Mouse (Mus musculus) cerebellum, adult 9-11 months (tissue): ENCODE measurements around the gene Ccdc144b.

ENCODE experiments used
- DNase-seq: peaks from one replicate; pipeline ENCODE4 v3.0.0; 2022

Gene Ccdc144b

GRCm38 (mm10) chr3:36053447-36053846, at the start of gene Ccdc144b:
TSS of gene Ccdc144b (minus strand) at chr3:36053547.
- no peak for DNase-seq

GRCm38 (mm10) chr3:36095371-36095770, 42.0 kb upstream of the Ccdc144b start:
- DNase-seq: no peak

- DNase-seq: no peak
Observed at GRCm38 (mm10) chr3:36087591-36087990, 34.2 kb upstream of the Ccdc144b start.

- no peak for DNase-seq
Observed at GRCm38 (mm10) chr3:36085394-36085793, 32.0 kb upstream of the Ccdc144b start.

- no peak for DNase-seq
Observed at GRCm38 (mm10) chr3:36083381-36083780, 30.0 kb upstream of the Ccdc144b start.

GRCm38 (mm10) chr3:36082843-36083242, 29.5 kb upstream of the Ccdc144b start:
- DNase-seq: no peak

- no peak for DNase-seq
Observed at GRCm38 (mm10) chr3:36080741-36081140, 27.4 kb upstream of the Ccdc144b start.

- no peak for DNase-seq
Observed at GRCm38 (mm10) chr3:36079886-36080285, 26.5 kb upstream of the Ccdc144b start.

GRCm38 (mm10) chr3:36077386-36077785, 24.0 kb upstream of the Ccdc144b start:
- no peak for DNase-seq

- no peak for DNase-seq
Observed at GRCm38 (mm10) chr3:36075466-36075865, 22.1 kb upstream of the Ccdc144b start.

GRCm38 (mm10) chr3:36074231-36074630, 20.9 kb upstream of the Ccdc144b start:
- DNase-seq: no peak

GRCm38 (mm10) chr3:36071047-36071446, 17.7 kb upstream of the Ccdc144b start:
- no peak for DNase-seq

- no peak for DNase-seq
Observed at GRCm38 (mm10) chr3:36070436-36070835, 17.1 kb upstream of the Ccdc144b start.

- DNase-seq: no peak
Observed at GRCm38 (mm10) chr3:36067731-36068130, 14.4 kb upstream of the Ccdc144b start.

GRCm38 (mm10) chr3:36065843-36066651, 12.7 kb upstream of the Ccdc144b start, which contains the start of gene Acad9:
TSS of gene Acad9 (plus strand) at chr3:36065979.
- peak; percentile 94 for DNase-seq

- DNase-seq: no peak
Observed at GRCm38 (mm10) chr3:36065166-36065565, 11.8 kb upstream of the Ccdc144b start.

- no peak for DNase-seq
Observed at GRCm38 (mm10) chr3:36064592-36065061, 11.3 kb upstream of the Ccdc144b start.

GRCm38 (mm10) chr3:36060096-36060850, 6.9 kb upstream of the Ccdc144b start:
- peak; percentile 22 for DNase-seq

GRCm38 (mm10) chr3:36049106-36049505, 4.2 kb downstream of the Ccdc144b start:
- no peak for DNase-seq

- DNase-seq: no peak
Observed at GRCm38 (mm10) chr3:36045086-36045485, 8.3 kb downstream of the Ccdc144b start.

GRCm38 (mm10) chr3:36044520-36044919, 8.8 kb downstream of the Ccdc144b start:
- DNase-seq: no peak

- DNase-seq: no peak
Observed at GRCm38 (mm10) chr3:36031740-36032510, 21.4 kb downstream of the Ccdc144b start.

- DNase-seq: no peak
Observed at GRCm38 (mm10) chr3:36029993-36030392, 23.4 kb downstream of the Ccdc144b start.
